Mouse (Mus musculus) layer of hippocampus, adult 9-10 months (tissue): ENCODE results near the gene Oas1f.
"Not testable (repeated sequence)": the region's sequence is repeated elsewhere in the genome, so short reads cannot be mapped to it uniquely, and the experiment has no call there.

Experiments used
- DNase-seq: peaks from one replicate; pipeline ENCODE4 v3.0.0; 2022; ENCODE audit warnings: low spot score

The Oas1f gene

GRCm38 (mm10) chr5:120871469-120871868 is 24.3 kb downstream of the Oas1f start:
- no peak for DNase-seq

DNA sequence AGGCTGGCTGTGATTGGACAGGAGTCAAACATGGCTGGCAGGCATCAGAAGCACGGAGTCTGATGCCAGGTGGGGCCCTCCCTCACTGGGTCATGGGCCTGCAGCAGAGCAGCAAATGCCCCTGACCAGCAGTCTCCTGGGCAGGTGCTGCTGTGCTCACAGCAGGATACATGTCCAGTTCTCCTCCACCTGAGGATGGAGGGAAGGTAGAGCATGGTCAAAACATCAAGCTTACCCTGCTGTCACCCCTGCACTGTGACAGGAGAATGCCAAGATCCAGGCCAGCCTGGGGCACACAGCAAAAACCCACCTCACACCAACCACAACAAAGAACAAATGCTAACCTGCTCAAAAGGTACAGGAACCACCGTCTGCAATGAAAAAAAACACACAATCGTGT is 29.7 kb downstream of the Oas1f start:
- DNase-seq = not testable (repeated sequence)

GRCm38 (mm10) chr5:120877407-120877806 is 30.2 kb downstream of the Oas1f start:
- DNase-seq = not testable (repeated sequence)

DNA sequence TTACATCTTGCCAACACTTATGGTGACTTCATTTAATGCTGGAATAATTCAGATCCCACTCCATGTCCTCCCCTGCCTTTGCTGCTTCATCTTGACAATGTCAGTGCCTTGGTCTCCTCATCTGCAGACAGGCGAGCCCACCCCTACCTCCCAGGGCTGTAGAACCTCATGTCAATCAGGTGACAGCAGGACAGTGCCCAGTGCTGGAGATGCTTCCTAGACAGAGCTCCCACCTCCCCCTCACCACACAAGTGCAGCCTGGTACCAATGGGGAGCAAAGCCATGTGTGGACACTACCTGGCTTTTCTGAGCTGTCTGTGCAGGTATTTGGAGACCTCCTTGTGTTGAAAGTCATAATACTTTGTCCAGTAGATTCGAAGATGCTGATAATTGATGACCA is 31.6 kb downstream of the Oas1f start:
- not testable (repeated sequence) for DNase-seq

DNA sequence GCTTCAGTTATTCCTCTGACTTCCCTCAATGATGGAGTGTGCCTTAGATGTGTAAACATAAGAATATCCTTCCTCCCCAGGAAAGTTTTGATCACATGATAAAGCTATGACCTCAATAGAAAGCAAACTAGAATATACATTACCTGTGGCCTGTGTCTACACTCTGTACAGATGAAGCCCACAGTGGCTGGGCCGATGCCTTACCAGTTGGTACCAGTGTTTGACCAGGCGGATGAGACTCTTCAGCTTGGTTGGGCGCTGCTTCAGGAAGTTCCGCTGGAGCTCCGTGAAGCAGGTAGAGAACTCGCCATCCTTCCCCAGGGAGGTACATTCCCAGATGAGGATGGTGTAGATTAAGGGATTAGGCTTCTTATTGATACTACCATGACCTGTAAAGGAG is 34.5 kb downstream of the Oas1f start:
- DNase-seq = not testable (repeated sequence)

DNA sequence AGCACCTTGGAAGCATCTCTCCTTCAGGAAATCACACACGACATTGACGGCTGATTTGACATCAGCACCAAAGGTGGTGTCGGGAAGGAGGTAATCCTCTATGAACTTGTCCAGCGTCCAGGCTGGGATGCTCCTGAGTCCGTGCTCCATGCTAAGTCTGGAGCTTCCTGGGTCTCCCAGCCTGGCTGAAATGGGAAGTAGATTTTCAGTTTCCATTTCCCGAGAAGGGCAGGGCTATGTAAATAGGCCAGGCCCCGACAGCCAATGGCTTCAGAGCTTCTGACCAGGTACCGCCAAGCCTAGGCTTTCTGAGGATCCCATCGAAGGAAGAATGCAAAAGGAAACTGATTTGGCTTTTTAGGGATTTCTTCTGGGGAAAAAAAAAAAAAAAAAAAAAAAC is 40.2 kb downstream of the Oas1f start, which contains the start of gene Oas1g:
Gene Oas1g, minus strand, starts transcription at position 201 of the 400 bp plus-strand sequence.
- DNase-seq = not testable (repeated sequence)

DNA sequence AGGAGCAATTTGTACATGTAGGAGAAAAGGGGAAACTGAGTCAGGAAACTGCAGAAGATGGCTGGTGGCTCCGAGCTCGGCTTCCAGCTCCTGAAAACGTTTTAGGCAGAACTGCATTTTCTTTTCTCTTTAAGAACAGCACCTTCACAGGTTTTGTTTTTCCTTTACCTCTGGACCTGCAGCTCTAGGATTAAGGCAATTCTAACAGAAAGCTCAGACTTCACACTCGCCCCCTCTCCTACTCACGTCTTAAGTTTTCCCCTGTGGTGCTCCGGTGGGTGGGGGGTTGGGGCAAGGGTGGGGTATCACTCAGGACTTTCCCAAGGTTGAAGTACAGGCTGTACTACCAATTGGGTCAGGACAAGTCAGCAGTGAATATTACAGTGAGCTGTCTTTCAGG is 40.7 kb downstream of the Oas1f start:
- no peak for DNase-seq

GRCm38 (mm10) chr5:120888294-120888815 is 41.2 kb downstream of the Oas1f start:
- DNase-seq = not testable (repeated sequence)

GRCm38 (mm10) chr5:120890026-120890425 is 42.9 kb downstream of the Oas1f start:
- DNase-seq = no peak

DNA sequence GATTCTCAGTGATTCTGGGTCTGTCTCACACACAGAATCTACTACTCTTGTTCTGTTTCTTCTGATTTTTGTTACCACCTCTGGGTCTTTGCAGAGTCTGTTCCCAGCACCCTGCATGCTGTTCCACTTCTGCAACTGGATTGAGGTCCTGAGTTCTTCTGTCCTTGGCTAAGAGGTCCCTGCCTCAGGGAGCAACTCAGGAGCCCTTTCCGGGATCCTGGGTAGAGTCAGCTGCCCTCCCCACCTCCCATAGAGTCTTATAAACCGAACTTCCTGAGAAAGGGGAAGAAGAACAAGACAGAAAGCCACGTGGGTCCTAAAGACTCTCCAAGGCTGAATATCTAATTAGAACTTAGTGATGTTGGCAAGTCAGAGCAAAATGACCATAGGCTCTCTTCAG is 43.8 kb downstream of the Oas1f start:
- DNase-seq = no peak

GRCm38 (mm10) chr5:120891566-120892242 is 44.5 kb downstream of the Oas1f start:
- DNase-seq = not testable (repeated sequence)

DNA sequence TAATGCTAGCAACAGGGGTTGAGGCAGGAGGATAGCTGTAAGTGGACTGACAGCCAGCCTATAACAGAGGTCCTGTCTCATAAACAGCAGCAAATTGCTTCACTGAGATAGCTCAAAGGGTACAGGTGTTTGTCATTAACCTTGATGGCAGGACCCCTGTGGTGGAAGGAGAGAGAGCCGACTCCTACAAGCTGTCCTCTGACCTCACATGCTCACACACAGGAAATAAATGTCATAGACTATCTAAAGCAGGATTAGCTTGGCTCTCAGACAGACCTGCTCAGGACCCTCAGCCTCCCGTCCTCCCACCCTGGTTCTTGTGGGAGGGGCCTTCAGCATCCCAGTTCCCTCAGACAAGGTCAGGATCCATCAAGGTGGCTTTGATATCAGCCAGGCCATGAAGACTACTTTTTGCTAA is 45.1 kb downstream of the Oas1f start:
- DNase-seq = no peak

GRCm38 (mm10) chr5:120893866-120894265 is 46.7 kb downstream of the Oas1f start:
- DNase-seq = not testable (repeated sequence)

GRCm38 (mm10) chr5:120894692-120895091 is 47.5 kb downstream of the Oas1f start:
- not testable (repeated sequence) for DNase-seq

- no peak for DNase-seq
Observed at GRCm38 (mm10) chr5:120895231-120895900, 48.2 kb downstream of the Oas1f start.

DNA sequence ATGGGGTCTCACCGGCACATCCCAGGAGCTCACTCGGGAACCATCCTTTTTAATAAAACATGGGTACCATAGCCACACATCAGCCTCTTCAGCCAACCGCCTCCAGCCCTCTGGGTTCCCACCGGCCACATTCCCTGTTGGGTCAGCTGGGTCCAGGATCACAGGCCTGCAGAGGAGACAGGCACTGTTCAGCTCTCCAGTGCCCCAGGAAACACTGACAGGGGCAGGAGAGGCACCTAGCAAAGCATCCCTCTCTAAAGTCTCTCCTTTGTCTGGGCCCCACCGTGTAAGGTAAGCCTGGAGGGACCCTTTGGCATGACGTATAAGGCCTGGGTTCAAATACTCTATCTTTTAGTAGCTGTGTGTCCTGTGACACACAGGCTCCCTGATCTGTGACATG is 51.1 kb downstream of the Oas1f start:
- DNase-seq = no peak

DNA sequence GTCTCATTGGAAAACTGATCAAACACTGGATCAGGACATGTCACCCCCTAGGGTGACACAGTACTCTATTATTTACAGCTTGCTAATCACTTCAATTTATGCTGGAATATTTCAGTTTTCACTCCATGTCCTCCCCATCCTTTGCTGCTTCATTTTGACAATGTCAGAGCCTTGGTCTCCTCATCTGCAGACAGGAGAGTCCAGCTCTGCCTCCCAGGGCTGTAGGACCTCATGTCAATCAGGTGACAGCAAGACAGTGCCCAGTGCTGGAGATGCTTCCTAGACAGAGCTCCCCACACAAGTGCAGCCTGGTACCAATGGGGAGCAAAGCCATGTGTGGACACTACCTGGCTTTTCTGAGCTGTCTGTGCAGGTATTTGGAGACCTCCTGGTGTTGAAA is 51.6 kb downstream of the Oas1f start:
- no peak for DNase-seq

DNA sequence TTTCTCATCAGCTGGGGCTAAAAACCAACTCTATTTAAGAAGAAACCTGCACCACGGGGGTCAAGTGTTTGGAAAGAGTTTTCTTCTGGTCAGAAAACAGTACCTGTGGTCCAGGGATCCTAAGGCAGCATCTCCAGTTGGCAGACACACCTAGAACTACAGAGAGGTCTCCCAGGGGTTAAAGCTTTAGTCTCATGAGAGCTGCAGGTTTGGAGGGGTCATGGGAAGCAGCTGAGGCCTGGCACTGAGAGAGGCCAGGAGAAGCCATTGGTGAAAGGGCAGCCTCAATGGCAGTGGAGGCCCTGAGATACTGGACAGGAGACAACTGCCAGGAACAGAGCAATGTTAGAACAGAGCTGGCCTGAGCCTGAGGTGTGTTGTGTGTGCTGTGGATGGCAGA is 53.5 kb downstream of the Oas1f start:
- DNase-seq = no peak

DNA sequence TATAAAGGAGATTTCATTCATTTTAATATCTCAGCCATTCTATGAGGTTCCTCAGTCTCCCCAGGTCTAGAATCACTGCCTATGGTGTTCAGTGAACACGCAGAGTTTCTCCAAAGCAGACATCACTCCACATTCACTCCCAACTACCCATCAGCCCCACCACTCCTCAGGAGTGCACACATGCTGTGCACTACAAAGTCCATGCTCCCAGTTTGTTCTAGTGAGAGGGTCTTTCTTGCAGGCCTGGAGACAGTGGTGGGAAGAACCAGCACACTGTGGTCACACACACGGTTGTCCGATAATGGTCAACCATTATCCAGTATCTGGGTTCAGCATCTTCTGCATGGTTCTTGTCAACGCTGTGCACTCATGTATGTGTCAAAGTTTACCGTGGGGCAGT is 54.9 kb downstream of the Oas1f start:
- no peak for DNase-seq

- DNase-seq = not testable (repeated sequence)
Observed at GRCm38 (mm10) chr5:120906791-120907733, 59.9 kb downstream of the Oas1f start, which contains the start of gene Oas1a. TSS of gene Oas1a (minus strand) at chr5:120907521.
